Mouse (Mus musculus): ENCODE measurements around the gene Tmem198b. TPM values are rescaled to one million over a fixed set of nuclear protein-coding genes. Genes with fewer than 3 reads are reported as not detected.
A peak's percentile ranks its signal among the peaks of the same experiment; 100 is the strongest.

The Tmem198b gene
- 2.1 and 2.9 TPM in 2 replicates for polyA plus RNA-seq (2012; rRNA removed)
- 0.99 and 1.5 TPM in 2 replicates for polyA plus RNA-seq (2014; fragmentation: Nextera tagmentation; extraction: Ambion mirVana)

GRCm38 (mm10) chr10:128804271-128805091, at the start of gene Tmem198b:
Gene Tmem198b (minus strand): TSS chr10:128804370.
- H3K36me3 ChIP-seq (replicated peaks; ENCODE audit: control insufficient read depth, insufficient read depth, low read depth), result 0 out of 2 replicates have a peak, but pooled peaks cover 3% of the 10 kb centered on the region
- peak within 1 kb of the TSS; percentile 92 for H3K4me2 ChIP-seq (ENCODE audit: low read depth)
- no peaks in the 10 kb centered on the region for H3K27me3 ChIP-seq (ENCODE audit: control insufficient read depth, insufficient read depth, low read length)
- ATAC-seq (ENCODE audit: insufficient read depth) (peak; percentile 39; the same call in 1 of the 2 replicates), DNase-seq (ENCODE audit: low read depth in 3 of 3, low spot score in 3 of 3) (peak in 1 of 3 experiments; percentile 29)
- H3K27ac ChIP-seq, result peak within 1 kb of the TSS; percentile 73
- H3K9ac ChIP-seq (replicated peaks), result peak within 1 kb of the TSS; percentile 77
- H3K9me3 ChIP-seq (ENCODE audit: control insufficient read depth, low read length), result no peaks in the 10 kb centered on the region
- no peak for TF ChIP-seq CTCF (IDR thresholded peaks at IDR 0.05; ENCODE audit: low read depth)
- under 1% methylated on average over 28 of the region's 28 CpGs for WGBS (ENCODE audit: insufficient replicate concordance)
- peak within 1 kb of the TSS; percentile 74 to 80 for H3K4me3 ChIP-seq (ENCODE audit: insufficient read depth in 1 of 2, low read depth in 2 of 2, low read length in 2 of 2)
- H3K4me1 ChIP-seq (replicated peaks; ENCODE audit: control insufficient read depth in 2 of 2, insufficient read depth in 2 of 2, low read length in 1 of 2), result peaks cover 12 to 24% of the 10 kb centered on the region in 2 experiments

GRCm38 (mm10) chr10:128850339-128850738, 46.2 kb upstream of the Tmem198b start:
- TF ChIP-seq EP300 (IDR thresholded peaks at IDR 0.05; ENCODE audit: low read depth) (no peak), CTCF (IDR thresholded peaks at IDR 0.05; ENCODE audit: low read depth) (no peak)

GRCm38 (mm10) chr10:128848426-128848825, 44.3 kb upstream of the Tmem198b start:
- Histone ChIP-seq H3K9ac (replicated peaks) (no peak overlapping the region), H3K9me3 (ENCODE audit: control insufficient read depth, low read length) (no peaks in the 10 kb centered on the region), H3K27me3 (ENCODE audit: control insufficient read depth, insufficient read depth, low read length) (no peaks in the 10 kb centered on the region), H3K4me1 (replicated peaks; ENCODE audit: control insufficient read depth in 2 of 2, insufficient read depth in 2 of 2, low read length in 1 of 2) (no peaks in the 10 kb centered on the region), H3K4me2 (ENCODE audit: low read depth) (no peak overlapping the region), H3K27ac (no peak overlapping the region), H3K36me3 (replicated peaks; ENCODE audit: control insufficient read depth, insufficient read depth, low read depth) (peaks cover 28% of the 10 kb centered on the region), H3K4me3 (ENCODE audit: insufficient read depth in 1 of 2, low read depth in 2 of 2, low read length in 2 of 2) (no peak overlapping the region)
- 71% methylated on average over 2 of the region's 2 CpGs for WGBS (ENCODE audit: insufficient replicate concordance)
- no peak for TF ChIP-seq CTCF (IDR thresholded peaks at IDR 0.05; ENCODE audit: low read depth)
- TF ChIP-seq EP300 (IDR thresholded peaks at IDR 0.05; ENCODE audit: low read depth), result no peak
- DNase-seq (ENCODE audit: low read depth in 3 of 3, low spot score in 3 of 3) (no peak), ATAC-seq (ENCODE audit: insufficient read depth) (no peak)

More at GRCm38 (mm10) chr10:128850339-128850738, 46.2 kb upstream of the Tmem198b start:
- Histone ChIP-seq H3K4me2 (ENCODE audit: low read depth) (no peak overlapping the region), H3K9ac (replicated peaks) (no peak overlapping the region), H3K27ac (no peak overlapping the region), H3K9me3 (ENCODE audit: control insufficient read depth, low read length) (no peaks in the 10 kb centered on the region), H3K27me3 (ENCODE audit: control insufficient read depth, insufficient read depth, low read length) (no peaks in the 10 kb centered on the region), H3K4me3 (ENCODE audit: insufficient read depth in 1 of 2, low read depth in 2 of 2, low read length in 2 of 2) (no peak overlapping the region), H3K4me1 (replicated peaks; ENCODE audit: control insufficient read depth in 2 of 2, insufficient read depth in 2 of 2, low read length in 1 of 2) (no peaks in the 10 kb centered on the region), H3K36me3 (replicated peaks; ENCODE audit: control insufficient read depth, insufficient read depth, low read depth) (peaks cover 26% of the 10 kb centered on the region)
- ATAC-seq (ENCODE audit: insufficient read depth), result no peak
- DNase-seq (ENCODE audit: low read depth in 3 of 3, low spot score in 3 of 3), result no peak
- WGBS (ENCODE audit: insufficient replicate concordance), result 65% methylated on average over 3 of the region's 3 CpGs

GRCm38 (mm10) chr10:128846664-128847063, 42.5 kb upstream of the Tmem198b start:
- H3K4me2 ChIP-seq (ENCODE audit: low read depth), result no peak overlapping the region
- ATAC-seq (ENCODE audit: insufficient read depth), result no peak
- no peaks in the 10 kb centered on the region for H3K27me3 ChIP-seq (ENCODE audit: control insufficient read depth, insufficient read depth, low read length)
- DNase-seq (ENCODE audit: low read depth in 3 of 3, low spot score in 3 of 3), result no peak
- no peaks in the 10 kb centered on the region for H3K9me3 ChIP-seq (ENCODE audit: control insufficient read depth, low read length)
- H3K36me3 ChIP-seq (replicated peaks; ENCODE audit: control insufficient read depth, insufficient read depth, low read depth), result peaks cover 42% of the 10 kb centered on the region
- no peak overlapping the region for H3K27ac ChIP-seq
- H3K4me1 ChIP-seq (replicated peaks; ENCODE audit: control insufficient read depth in 2 of 2, insufficient read depth in 2 of 2, low read length in 1 of 2), result no peaks in the 10 kb centered on the region
- 76% methylated on average over 4 of the region's 4 CpGs for WGBS (ENCODE audit: insufficient replicate concordance)
- H3K9ac ChIP-seq (replicated peaks), result no peak overlapping the region
- no peak overlapping the region for H3K4me3 ChIP-seq (ENCODE audit: insufficient read depth in 1 of 2, low read depth in 2 of 2, low read length in 2 of 2)
- TF ChIP-seq EP300 (IDR thresholded peaks at IDR 0.05; ENCODE audit: low read depth) (no peak), CTCF (IDR thresholded peaks at IDR 0.05; ENCODE audit: low read depth) (no peak)

- DNase-seq (ENCODE audit: low read depth in 3 of 3, low spot score in 3 of 3), result no peak
Measured at GRCm38 (mm10) chr10:128845516-128845915, 41.3 kb upstream of the Tmem198b start.

More at GRCm38 (mm10) chr10:128845516-128845915, 41.3 kb upstream of the Tmem198b start:
- no peak for ATAC-seq (ENCODE audit: insufficient read depth)
- peaks cover under 1 to 4% of the 10 kb centered on the region in 2 experiments; a peak in 3 of 4 replicates for H3K4me1 ChIP-seq (replicated peaks; ENCODE audit: control insufficient read depth in 2 of 2, insufficient read depth in 2 of 2, low read length in 1 of 2)
- H3K9ac ChIP-seq (replicated peaks), result no peak overlapping the region
- WGBS (ENCODE audit: insufficient replicate concordance), result 81% methylated on average over 2 of the region's 2 CpGs
- TF ChIP-seq EP300 (IDR thresholded peaks at IDR 0.05; ENCODE audit: low read depth), result no peak
- TF ChIP-seq CTCF (IDR thresholded peaks at IDR 0.05; ENCODE audit: low read depth), result peak; percentile 42
- H3K9me3 ChIP-seq (ENCODE audit: control insufficient read depth, low read length), result no peaks in the 10 kb centered on the region
- peaks cover 49% of the 10 kb centered on the region for H3K36me3 ChIP-seq (replicated peaks; ENCODE audit: control insufficient read depth, insufficient read depth, low read depth)
- no peak overlapping the region for H3K4me3 ChIP-seq (ENCODE audit: insufficient read depth in 1 of 2, low read depth in 2 of 2, low read length in 2 of 2)
- no peak overlapping the region for H3K4me2 ChIP-seq (ENCODE audit: low read depth)
- no peak overlapping the region for H3K27ac ChIP-seq
- H3K27me3 ChIP-seq (ENCODE audit: control insufficient read depth, insufficient read depth, low read length), result no peaks in the 10 kb centered on the region

All from liver, embryonic 14.5 days (tissue).